Mouse (Mus musculus) embryo, embryonic 11.5 days (tissue): ENCODE results near the gene St8sia2.

Experiments used
- DNase-seq: peaks from one replicate; pipeline ENCODE4 v3.0.0-alpha.2; 2012; ENCODE audit warnings: low read depth, low spot score

Gene St8sia2

GRCm38 (mm10) chr7:74013601-74014175, at the start of gene St8sia2:
St8sia2 (minus strand) TSS chr7:74013690.
- peak; percentile 70 for DNase-seq

- DNase-seq = no peak
Measured at GRCm38 (mm10) chr7:74061076-74061475, 47.6 kb upstream of the St8sia2 start.

- no peak for DNase-seq
Measured at GRCm38 (mm10) chr7:74060306-74060946, 46.9 kb upstream of the St8sia2 start.

GRCm38 (mm10) chr7:74059684-74060083, 46.2 kb upstream of the St8sia2 start:
- no peak for DNase-seq

- DNase-seq = no peak
Measured at GRCm38 (mm10) chr7:74055753-74056152, 42.3 kb upstream of the St8sia2 start.

GRCm38 (mm10) chr7:74047591-74047990, 34.1 kb upstream of the St8sia2 start:
- DNase-seq = no peak

GRCm38 (mm10) chr7:74045166-74045957, 31.9 kb upstream of the St8sia2 start:
- DNase-seq = no peak

- DNase-seq = peak; percentile 22
Measured at GRCm38 (mm10) chr7:74043562-74044138, 30.2 kb upstream of the St8sia2 start.

GRCm38 (mm10) chr7:74025007-74025406, 11.5 kb upstream of the St8sia2 start:
- DNase-seq = peak; percentile 63

GRCm38 (mm10) chr7:74024171-74024570, 10.7 kb upstream of the St8sia2 start:
- no peak for DNase-seq

GRCm38 (mm10) chr7:74022571-74022970, 9.1 kb upstream of the St8sia2 start:
- DNase-seq = no peak

- DNase-seq = no peak
Measured at GRCm38 (mm10) chr7:74021771-74022170, 8.3 kb upstream of the St8sia2 start.

GRCm38 (mm10) chr7:74016613-74017012, 3.1 kb upstream of the St8sia2 start:
- no peak for DNase-seq

GRCm38 (mm10) chr7:74012858-74013600, 461 bp downstream of the St8sia2 start:
- peak; percentile 19 for DNase-seq

GRCm38 (mm10) chr7:74011976-74012857, 1.3 kb downstream of the St8sia2 start:
- peak; percentile 24 for DNase-seq

GRCm38 (mm10) chr7:74008946-74009542, 4.4 kb downstream of the St8sia2 start:
- DNase-seq = no peak

GRCm38 (mm10) chr7:74006775-74007371, 6.6 kb downstream of the St8sia2 start:
- DNase-seq = peak; percentile 26

- no peak for DNase-seq
Measured at GRCm38 (mm10) chr7:74006364-74006763, 7.1 kb downstream of the St8sia2 start.

GRCm38 (mm10) chr7:74000743-74001510, 12.6 kb downstream of the St8sia2 start:
- DNase-seq = no peak
